Mouse (Mus musculus) limb, embryonic 13.5 days (tissue): ENCODE measurements at regions not wholly inside any gene's neighbourhood (a gene's known extent, or its start where the extent isn't known, plus 50 kb on each side); places are given as distances from the start of the nearest gene placed in this dataset.
"Not testable (repeated sequence)": the region's sequence is repeated elsewhere in the genome, so short reads cannot be mapped to it uniquely, and the experiment has no call there.

Experiments
- ATAC-seq: fragments of 200-750 bp; cut with Nextera tagmentation; 2 replicates; pipeline ENCODE4 v1.8.0; 2017; ENCODE audit warnings: low read depth, moderate number of reproducible peaks, moderate TSS enrichment; ENCODE audit not compliant: low FRiP score
- H3K27ac ChIP-seq: fragments of 300-500 bp; sonication (generic); 2 replicates; pipeline ENCODE4 v1.5.1; 2015; ENCODE audit warnings: inconsistent platforms, mild to moderate bottlenecking, moderate library complexity
- H3K27me3 ChIP-seq: fragments of 300-500 bp; sonication (generic); 2 replicates; pipeline ENCODE4 v1.6.1; 2015; ENCODE audit warnings: mild to moderate bottlenecking, inconsistent platforms
- H3K36me3 ChIP-seq: fragments of 300-500 bp; sonication (generic); 2 replicates; pipeline ENCODE4 v1.6.1; 2015; ENCODE audit warnings: inconsistent platforms, mild to moderate bottlenecking, moderate library complexity
- H3K4me1 ChIP-seq: fragments of 300-500 bp; sonication (generic); 2 replicates; pipeline ENCODE4 v1.6.1; 2015; ENCODE audit warnings: inconsistent platforms
- H3K4me2 ChIP-seq: fragments of 300-500 bp; sonication (generic); replicated peaks from 2 replicates; pipeline ENCODE4 v1.6.1; 2015; ENCODE audit warnings: inconsistent platforms, mild to moderate bottlenecking, moderate library complexity
- H3K4me3 ChIP-seq: fragments of 300-500 bp; sonication (generic); 2 replicates; pipeline ENCODE4 v1.5.1; 2015; ENCODE audit warnings: moderate library complexity, mild to moderate bottlenecking, inconsistent platforms
- H3K9ac ChIP-seq: fragments of 300-500 bp; sonication (generic); 2 replicates; pipeline ENCODE4 v1.6.1; 2015; ENCODE audit warnings: mild to moderate bottlenecking, inconsistent platforms
- H3K9me3 ChIP-seq: fragments of 300-500 bp; sonication (generic); 2 replicates; pipeline ENCODE4 v1.6.1; 2016; ENCODE audit warnings: inconsistent platforms
- WGBS: fragments of 180-500 bp; shearing (Covaris S2); methylation state at CpG from one replicate; pipeline ENCODE4 v1.1.7; 2015; 5-methylcytosine and 5-hydroxymethylcytosine counted together

GRCm38 (mm10) chr3:128412157-128412556, 516.0 kb upstream of the Fam241a start:
- H3K9ac ChIP-seq, result no peak overlapping the region
- no peaks in the 10 kb centered on the region for H3K9me3 ChIP-seq
- no peaks in the 10 kb centered on the region for H3K4me1 ChIP-seq
- H3K4me3 ChIP-seq, result no peak overlapping the region
- H3K27me3 ChIP-seq, result no peaks in the 10 kb centered on the region
- no peak for ATAC-seq
- no peak overlapping the region for H3K4me2 ChIP-seq
- H3K36me3 ChIP-seq, result no peaks in the 10 kb centered on the region
- H3K27ac ChIP-seq, result no peak overlapping the region

GRCm38 (mm10) chr3:128394805-128395204, 498.7 kb upstream of the Fam241a start:
- Histone ChIP-seq H3K9ac (no peak overlapping the region), H3K4me2 (no peak overlapping the region), H3K9me3 (no peaks in the 10 kb centered on the region), H3K4me1 (peaks cover 3% of the 10 kb centered on the region; the same call in 1 of the 2 replicates), H3K27ac (no peak overlapping the region), H3K27me3 (no peaks in the 10 kb centered on the region), H3K36me3 (no peaks in the 10 kb centered on the region), H3K4me3 (no peak overlapping the region)
- WGBS, result 91% methylated on average over 3 of the region's 3 CpGs
- no peak for ATAC-seq

- 81% methylated on average over 4 of the region's 4 CpGs for WGBS
- ATAC-seq, result no peak
Measured at GRCm38 (mm10) chr3:128380579-128380978, 484.5 kb upstream of the Fam241a start.

DNA sequence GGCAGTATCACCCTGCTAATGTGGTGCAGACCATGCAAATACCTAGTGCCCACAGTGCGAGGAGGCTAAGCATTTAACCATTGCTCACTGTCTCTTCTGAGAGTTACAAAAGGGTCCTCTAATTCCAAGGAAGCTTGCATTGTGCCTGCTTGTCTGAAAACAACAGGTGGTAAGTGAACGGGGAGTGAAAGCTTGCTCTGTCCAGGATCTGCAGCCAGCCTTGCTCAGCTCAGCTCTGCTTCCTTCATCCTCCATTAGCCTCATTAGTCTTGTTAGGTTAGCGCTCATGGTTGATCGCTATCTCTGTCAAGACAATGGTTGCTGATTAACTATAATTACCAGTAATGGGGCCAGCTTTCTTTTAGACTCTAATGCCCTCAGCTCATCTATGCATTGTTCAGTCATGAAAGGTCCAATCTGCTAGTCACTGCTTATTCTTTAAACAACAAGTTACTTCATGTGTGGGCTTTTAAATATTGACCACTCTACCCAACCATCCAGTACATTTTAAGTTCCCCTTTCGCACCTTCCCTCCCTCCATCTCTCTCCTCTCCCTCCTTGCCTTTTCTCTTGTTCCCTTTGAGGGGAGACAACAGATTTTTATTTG, 473.5 kb upstream of the Fam241a start:
- Histone ChIP-seq H3K4me1 (no peaks in the 10 kb centered on the region), H3K9me3 (no peaks in the 10 kb centered on the region), H3K27ac (no peak overlapping the region), H3K27me3 (no peaks in the 10 kb centered on the region), H3K36me3 (no peaks in the 10 kb centered on the region), H3K4me2 (no peak overlapping the region), H3K4me3 (no peak overlapping the region), H3K9ac (no peak overlapping the region)
- WGBS, result 64% methylated on average over 5 of the region's 5 CpGs
- peak; percentile 48; the same call in 1 of the 2 replicates for ATAC-seq

More at GRCm38 (mm10) chr3:128380579-128380978, 484.5 kb upstream of the Fam241a start:
- H3K9me3 ChIP-seq, result no peaks in the 10 kb centered on the region
- no peaks in the 10 kb centered on the region for H3K4me1 ChIP-seq
- no peak overlapping the region for H3K27ac ChIP-seq
- no peak overlapping the region for H3K4me3 ChIP-seq
- no peak overlapping the region for H3K9ac ChIP-seq
- H3K4me2 ChIP-seq, result no peak overlapping the region
- H3K36me3 ChIP-seq, result no peaks in the 10 kb centered on the region
- no peaks in the 10 kb centered on the region for H3K27me3 ChIP-seq

DNA sequence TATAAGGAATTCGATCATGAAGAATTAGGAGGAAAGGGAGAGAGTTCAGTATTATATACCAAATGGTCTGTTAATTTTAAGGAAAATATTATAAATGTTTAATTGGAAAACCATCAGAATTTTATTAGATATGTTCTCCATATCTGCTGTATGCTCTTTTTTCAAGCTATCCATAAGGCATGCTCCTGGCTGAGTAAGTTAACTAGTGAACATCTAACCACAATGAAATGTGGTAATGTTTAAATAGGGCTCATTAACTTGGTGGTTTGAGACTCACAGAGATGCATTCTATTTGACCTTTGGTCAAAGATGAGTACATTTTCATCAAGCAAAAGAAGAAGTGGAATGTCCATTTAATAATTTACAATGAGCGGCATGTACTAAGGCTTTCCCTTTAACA, 466.2 kb upstream of the Fam241a start:
- Histone ChIP-seq H3K9me3 (no peaks in the 10 kb centered on the region), H3K4me2 (no peak overlapping the region), H3K27ac (no peak overlapping the region), H3K4me3 (no peak overlapping the region), H3K27me3 (no peaks in the 10 kb centered on the region), H3K9ac (no peak overlapping the region), H3K36me3 (no peaks in the 10 kb centered on the region), H3K4me1 (no peaks in the 10 kb centered on the region)
- ATAC-seq, result no peak
- WGBS, result 93% methylated on average over 2 of the region's 2 CpGs

DNA sequence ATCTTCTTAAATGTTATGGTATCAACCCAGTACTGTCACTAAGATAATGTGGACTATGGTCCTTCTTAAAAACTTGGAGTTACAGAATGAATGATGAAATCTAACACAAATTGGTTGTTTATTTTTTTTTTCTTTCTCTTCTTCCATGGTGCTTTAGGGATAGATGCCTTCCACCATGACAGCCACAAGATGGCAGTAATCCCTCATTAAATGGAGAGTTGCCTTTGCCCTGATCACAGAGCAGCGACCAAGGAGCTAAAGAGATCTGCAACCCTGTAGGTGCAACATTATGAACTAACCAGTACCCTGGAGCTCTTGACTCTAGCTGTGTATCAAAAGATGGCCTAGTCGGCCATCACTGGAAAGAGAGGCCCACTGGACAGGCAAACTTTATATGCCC, 453.0 kb upstream of the Fam241a start:
- 5% methylated on average over 2 of the region's 2 CpGs for WGBS
- ATAC-seq, result not testable (repeated sequence)

DNA sequence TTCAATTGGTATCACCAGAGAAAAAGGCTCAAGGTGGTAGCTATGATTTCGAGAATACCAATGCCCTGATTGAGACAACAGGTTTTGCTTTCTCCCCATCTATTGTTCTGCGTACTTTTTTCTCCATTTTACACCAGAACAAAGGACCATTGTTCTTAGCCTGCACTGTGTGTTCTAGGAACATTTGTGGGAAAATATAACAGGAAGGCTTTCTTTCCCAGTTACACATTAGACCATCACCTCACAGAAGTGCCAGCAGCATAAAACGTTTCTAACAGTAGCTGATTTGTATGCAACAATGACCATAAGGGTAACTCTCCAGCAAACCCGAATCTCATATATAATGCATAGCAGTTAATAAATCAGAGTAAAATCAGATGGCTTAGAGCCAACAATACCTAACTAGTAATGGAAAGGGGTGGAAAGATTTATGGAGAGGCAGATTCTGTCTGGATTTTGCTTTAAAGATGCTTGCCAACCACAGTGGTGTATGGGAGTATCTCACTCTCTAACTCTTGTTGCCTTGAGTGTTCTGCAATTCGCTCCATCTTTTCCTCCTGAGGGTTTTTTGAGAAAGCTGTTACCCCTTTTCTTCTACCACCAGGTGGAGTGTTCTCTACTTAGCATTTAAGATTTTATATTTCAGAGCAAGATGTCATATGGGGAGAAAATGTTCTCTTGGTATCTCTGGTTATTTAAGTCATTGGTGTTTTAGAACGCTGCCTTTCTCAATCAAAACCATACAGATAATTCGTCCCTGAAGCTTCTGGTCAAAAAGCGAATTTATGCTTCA, 451.9 kb upstream of the Fam241a start:
- no peaks in the 10 kb centered on the region for H3K36me3 ChIP-seq
- no peak overlapping the region for H3K4me2 ChIP-seq
- ATAC-seq, result no peak
- H3K27me3 ChIP-seq, result peaks cover 41% of the 10 kb centered on the region
- no peak overlapping the region for H3K4me3 ChIP-seq
- H3K4me1 ChIP-seq, result 0 out of 2 replicates have a peak, but pooled peaks cover 2% of the 10 kb centered on the region
- H3K9ac ChIP-seq, result no peak overlapping the region
- H3K27ac ChIP-seq, result no peak overlapping the region
- H3K9me3 ChIP-seq, result no peaks in the 10 kb centered on the region
- 48% methylated on average over 8 of the region's 8 CpGs for WGBS

More for the DNA sequence above, 453.0 kb upstream of the Fam241a start:
- H3K4me1 ChIP-seq, H3K4me2 ChIP-seq, H3K27ac ChIP-seq, H3K9me3 ChIP-seq, H3K36me3 ChIP-seq, H3K9ac ChIP-seq, H3K4me3 ChIP-seq: not testable (repeated sequence)
- peaks cover 37% of the 10 kb centered on the region for H3K27me3 ChIP-seq

- no peaks in the 10 kb centered on the region for H3K36me3 ChIP-seq
- no peak for ATAC-seq
- H3K9ac ChIP-seq, result no peak overlapping the region
- H3K4me2 ChIP-seq, result no peak overlapping the region
- H3K4me3 ChIP-seq, result no peak overlapping the region
- WGBS, result 71% methylated on average over 2 of the region's 2 CpGs
- H3K4me1 ChIP-seq, result no peaks in the 10 kb centered on the region
- no peaks in the 10 kb centered on the region for H3K9me3 ChIP-seq
- H3K27ac ChIP-seq, result no peak overlapping the region
- H3K27me3 ChIP-seq, result peaks cover 22% of the 10 kb centered on the region
Measured at GRCm38 (mm10) chr3:128337508-128337907, 441.4 kb upstream of the Fam241a start.

- no peak overlapping the region for H3K27ac ChIP-seq
- peak; percentile 54 for ATAC-seq
Measured at GRCm38 (mm10) chr3:128337031-128337430, 440.9 kb upstream of the Fam241a start.

DNA sequence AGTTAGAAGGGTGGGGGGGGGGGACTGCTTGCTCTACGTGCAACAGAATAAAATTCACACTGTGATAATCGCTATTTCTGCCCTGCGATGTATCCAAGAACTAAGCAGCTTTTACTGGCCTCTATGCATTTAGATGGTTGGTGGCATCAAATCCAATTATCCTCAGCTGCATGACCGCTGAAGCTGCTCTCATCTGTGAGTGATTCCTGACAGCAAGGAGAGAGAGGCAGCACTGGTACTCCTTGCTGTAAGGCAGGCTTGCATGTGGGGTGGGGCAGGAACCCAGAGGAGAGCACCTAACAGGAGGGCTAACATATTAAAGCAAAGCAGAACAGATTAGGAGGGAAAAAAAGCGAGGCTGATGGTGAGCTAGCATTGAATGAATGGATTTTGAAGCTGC, 431.6 kb upstream of the Fam241a start:
- no peak overlapping the region for H3K9ac ChIP-seq
- no peaks in the 10 kb centered on the region for H3K9me3 ChIP-seq
- H3K27ac ChIP-seq, result no peak overlapping the region
- H3K27me3 ChIP-seq, result peaks cover 18% of the 10 kb centered on the region
- 63% methylated on average over 5 of the region's 5 CpGs for WGBS
- H3K4me2 ChIP-seq, result no peak overlapping the region
- H3K36me3 ChIP-seq, result no peaks in the 10 kb centered on the region
- no peak overlapping the region for H3K4me3 ChIP-seq
- ATAC-seq, result no peak
- H3K4me1 ChIP-seq, result no peaks in the 10 kb centered on the region

More at GRCm38 (mm10) chr3:128337031-128337430, 440.9 kb upstream of the Fam241a start:
- H3K27me3 ChIP-seq, result peaks cover 19% of the 10 kb centered on the region
- no peak overlapping the region for H3K9ac ChIP-seq
- no peak overlapping the region for H3K4me3 ChIP-seq
- H3K36me3 ChIP-seq, result no peaks in the 10 kb centered on the region
- H3K4me2 ChIP-seq, result no peak overlapping the region
- H3K4me1 ChIP-seq, result no peaks in the 10 kb centered on the region
- WGBS, result 26% methylated on average over 5 of the region's 5 CpGs
- no peaks in the 10 kb centered on the region for H3K9me3 ChIP-seq

- WGBS, result 27% methylated on average over 4 of the region's 4 CpGs
- ATAC-seq, result peak; percentile 63; the same call in 1 of the 2 replicates
- Histone ChIP-seq H3K9me3 (no peaks in the 10 kb centered on the region), H3K4me2 (peak overlapping the region; percentile 21; the same call in 1 of the 2 replicates), H3K4me1 (peaks cover 5% of the 10 kb centered on the region; the same call in 1 of the 2 replicates), H3K27ac (no peak overlapping the region), H3K4me3 (no peak overlapping the region), H3K36me3 (no peaks in the 10 kb centered on the region), H3K27me3 (peaks cover 23% of the 10 kb centered on the region), H3K9ac (no peak overlapping the region)
Measured at GRCm38 (mm10) chr3:128301312-128301711, 405.2 kb upstream of the Fam241a start.

DNA sequence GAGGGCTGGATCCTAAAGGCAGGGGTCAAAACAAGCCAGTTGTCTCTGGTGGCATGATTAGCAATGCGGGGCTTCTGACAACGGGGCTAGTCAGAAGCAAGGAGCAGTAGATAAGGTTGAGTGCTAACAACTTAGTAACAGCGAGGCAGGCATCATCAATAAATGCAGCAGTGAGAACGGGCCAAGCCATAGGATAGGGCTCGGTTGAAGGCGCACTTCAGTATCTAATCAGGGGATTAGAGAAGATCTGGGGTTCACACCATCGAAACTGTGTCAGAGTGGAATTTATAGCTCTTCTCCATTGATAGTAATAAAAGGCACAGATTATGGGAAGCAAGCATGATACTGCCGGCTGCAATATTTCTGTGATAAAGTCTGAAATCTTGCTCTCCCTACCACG, 402.0 kb upstream of the Fam241a start:
- Histone ChIP-seq H3K27me3 (peaks cover 8% of the 10 kb centered on the region; the same call in 1 of the 2 replicates), H3K9me3 (no peaks in the 10 kb centered on the region), H3K4me3 (no peak overlapping the region), H3K4me1 (peaks cover 3% of the 10 kb centered on the region; the same call in 1 of the 2 replicates), H3K27ac (no peak overlapping the region), H3K9ac (no peak overlapping the region), H3K4me2 (no peak overlapping the region), H3K36me3 (no peaks in the 10 kb centered on the region)
- no peak for ATAC-seq
- 61% methylated on average over 9 of the region's 9 CpGs for WGBS
